Mouse (Mus musculus) bone marrow, adult 2 months (tissue): ENCODE measurements around the gene Syce3. TPM values are rescaled to one million over a fixed set of nuclear protein-coding genes. Genes with fewer than 3 reads are reported as not detected.
A peak's percentile ranks its signal among the peaks of the same experiment; 100 is the strongest.

ENCODE experiments used
- H3K27ac ChIP-seq: fragments of 200-500 bp; 2 replicates; pipeline ENCODE4 v1.5.1; 2012; ENCODE audit warnings: low read depth, mild to moderate bottlenecking, control low read depth, inconsistent platforms, low read length; ENCODE audit not compliant: control insufficient read depth, poor library complexity, insufficient read depth
- H3K4me1 ChIP-seq: fragments of 200-500 bp; 2 replicates; pipeline ENCODE4 v1.6.1; 2011; ENCODE audit warnings: low read length; ENCODE audit not compliant: control insufficient read depth, insufficient read depth
- H3K4me3 ChIP-seq: fragments of 200-500 bp; replicated peaks from 2 replicates; pipeline ENCODE3; 2011; ENCODE audit warnings: mild to moderate bottlenecking, low read depth, low read length, control low read depth; ENCODE audit not compliant: control insufficient read depth
- CTCF ChIP-seq: fragments of 200-500 bp; IDR thresholded peaks from 2 replicates; pipeline ENCODE4 v1.5.1; 2011; ENCODE audit warnings: low read length, control low read depth; ENCODE audit not compliant: control insufficient read depth, insufficient read depth
- POLR2A ChIP-seq: fragments of 200-500 bp; IDR thresholded peaks from 2 replicates; pipeline ENCODE4 v1.6.1; 2011; ENCODE audit warnings: low read depth, mild to moderate bottlenecking, control low read depth, low read length, borderline replicate concordance; ENCODE audit not compliant: control insufficient read depth
- WGBS: fragments of 180-500 bp; shearing (Covaris S2); methylation state at CpG from one replicate; pipeline ENCODE4 v1.1.7; 2018; 5-methylcytosine and 5-hydroxymethylcytosine counted together
- polyA plus RNA-seq: library from polyadenylated mRNA; stranded (reverse); fragments of >200 nt; gene quantifications from 2 replicates; pipeline ENCODE4 v1.2.4, GENCODE M21; 2011; ENCODE audit warnings: low replicate concordance; ENCODE audit not compliant: missing spikeins, insufficient read depth, insufficient read length

The Syce3 gene
- polyA plus RNA-seq, 1 experiment: not detected

GRCm38 (mm10) chr15:89354455-89354854 is 55.8 kb downstream of the Syce3 start:
- Histone ChIP-seq H3K27ac (no peak overlapping the region), H3K4me3 (peak overlapping the region; percentile 85), H3K4me1 (no peaks in the 10 kb centered on the region)
- no peak for TF ChIP-seq CTCF
- no peak for TF ChIP-seq POLR2A
- 72% methylated on average over 7 of the region's 7 CpGs for WGBS

GRCm38 (mm10) chr15:89353837-89354236 is 56.5 kb downstream of the Syce3 start:
- 93% methylated on average over 16 of the region's 16 CpGs for WGBS
- no peaks in the 10 kb centered on the region for H3K4me1 ChIP-seq
- no peak for TF ChIP-seq CTCF
- H3K27ac ChIP-seq: no peak overlapping the region
- H3K4me3 ChIP-seq: no peak overlapping the region

GRCm38 (mm10) chr15:89352795-89353194 is 57.5 kb downstream of the Syce3 start:
- H3K27ac ChIP-seq: no peak overlapping the region
- no peaks in the 10 kb centered on the region for H3K4me1 ChIP-seq
- TF ChIP-seq POLR2A (no peak), CTCF (no peak)
- no peak overlapping the region for H3K4me3 ChIP-seq
- 96% methylated on average over 12 of the region's 12 CpGs for WGBS

- no peak overlapping the region for H3K27ac ChIP-seq
- TF ChIP-seq CTCF (no peak), POLR2A (no peak)
- no peaks in the 10 kb centered on the region for H3K4me1 ChIP-seq
- H3K4me3 ChIP-seq: no peak overlapping the region
- 92% methylated on average over 14 of the region's 14 CpGs for WGBS
Measured at GRCm38 (mm10) chr15:89352054-89352453, 58.2 kb downstream of the Syce3 start.

GRCm38 (mm10) chr15:89351302-89351701 is 59.0 kb downstream of the Syce3 start:
- Histone ChIP-seq H3K4me1 (no peaks in the 10 kb centered on the region), H3K27ac (no peak overlapping the region; the same call in 1 of the 2 replicates), H3K4me3 (no peak overlapping the region)
- 88% methylated on average over 15 of the region's 15 CpGs for WGBS
- TF ChIP-seq CTCF: no peak
- TF ChIP-seq POLR2A: no peak

GRCm38 (mm10) chr15:89350447-89350846 is 59.9 kb downstream of the Syce3 start:
- Histone ChIP-seq H3K4me1 (no peaks in the 10 kb centered on the region), H3K4me3 (no peak overlapping the region), H3K27ac (no peak overlapping the region)
- TF ChIP-seq CTCF (no peak), POLR2A (no peak)
- 92% methylated on average over 5 of the region's 5 CpGs for WGBS

GRCm38 (mm10) chr15:89343325-89343724 is 67.0 kb downstream of the Syce3 start:
- Histone ChIP-seq H3K4me1 (peaks cover 4% of the 10 kb centered on the region), H3K27ac (no peak overlapping the region), H3K4me3 (no peak overlapping the region)
- TF ChIP-seq CTCF: no peak
- no peak for TF ChIP-seq POLR2A
- 63% methylated on average over 3 of the region's 3 CpGs for WGBS

GRCm38 (mm10) chr15:89341678-89342077 is 68.6 kb downstream of the Syce3 start:
- WGBS: 69% methylated on average over 1 of the region's 1 CpGs

More at GRCm38 (mm10) chr15:89341678-89342077, 68.6 kb downstream of the Syce3 start:
- Histone ChIP-seq H3K4me1 (peaks cover 4% of the 10 kb centered on the region), H3K27ac (no peak overlapping the region), H3K4me3 (no peak overlapping the region)
- no peak for TF ChIP-seq POLR2A
- TF ChIP-seq CTCF: no peak

Other genes with a start within 250 kb of the Syce3 start
- 11.1 and 30.9 TPM in 2 replicates for gene Plxnb2, start 229.7 kb downstream of the Syce3 start, polyA plus RNA-seq
- gene Dennd6b, start 214.0 kb downstream of the Syce3 start, polyA plus RNA-seq: 8.1 and 13.6 TPM in 2 replicates
- gene Ppp6r2, start 198.9 kb downstream of the Syce3 start, polyA plus RNA-seq: 42.6 and 54.0 TPM in 2 replicates
- 54.0 and 160 TPM in 2 replicates for gene Sbf1, start 95.2 kb downstream of the Syce3 start, polyA plus RNA-seq
- gene Adm2, start 87.8 kb downstream of the Syce3 start, polyA plus RNA-seq: 2.7 TPM in 1 of 2 replicates, not detected in the other
- 15.5 TPM in 1 of 2 replicates, not detected in the other for gene Miox, start 76.1 kb downstream of the Syce3 start, polyA plus RNA-seq
- 16.7 and 42.0 TPM in 2 replicates for gene Lmf2, start 54.8 kb downstream of the Syce3 start, polyA plus RNA-seq
- 144 and 191 TPM in 2 replicates for gene Ncaph2, start 54.8 kb downstream of the Syce3 start, polyA plus RNA-seq
- gene Sco2, start 36.7 kb downstream of the Syce3 start, polyA plus RNA-seq: 3.5 and 7.7 TPM in 2 replicates
- gene Tymp, start 33.5 kb downstream of the Syce3 start, polyA plus RNA-seq: not detected in 2 replicates
- 1.7 and 4.9 TPM in 2 replicates for gene Odf3b, start 31.2 kb downstream of the Syce3 start, polyA plus RNA-seq
- gene Klhdc7b, start 25.6 kb downstream of the Syce3 start, polyA plus RNA-seq: not detected in 2 replicates
- 4.3 and 4.7 TPM in 2 replicates for gene Cpt1b, start 15.4 kb upstream of the Syce3 start, polyA plus RNA-seq
- 1.5 TPM in 1 of 2 replicates, not detected in the other for gene C730034F03Rik, start 19.1 kb upstream of the Syce3 start, polyA plus RNA-seq
- gene Gm44502, start 19.2 kb upstream of the Syce3 start, polyA plus RNA-seq: 1.9 and 5.4 TPM in 2 replicates
- gene Chkb, start 19.4 kb upstream of the Syce3 start, polyA plus RNA-seq: 62.9 and 126 TPM in 2 replicates
- not detected in 2 replicates for gene Mapk8ip2, start 43.4 kb upstream of the Syce3 start, polyA plus RNA-seq
- 4.1 and 7.2 TPM in 2 replicates for gene Arsa, start 66.9 kb upstream of the Syce3 start, polyA plus RNA-seq
- 19.5 and 23.6 TPM in 2 replicates for gene Shank3, start 89.1 kb upstream of the Syce3 start, polyA plus RNA-seq
- not detected in 2 replicates for gene Acr, start 157.8 kb upstream of the Syce3 start, polyA plus RNA-seq
- gene Rabl2, start 181.4 kb upstream of the Syce3 start, polyA plus RNA-seq: 2.3 and 2.4 TPM in 2 replicates